Mouse (Mus musculus) ES-Bruce4 (cell line): ENCODE results near the gene H2-Q4. TPM values are rescaled to one million over a fixed set of nuclear protein-coding genes. Genes with fewer than 3 reads are reported as not detected.
"Not testable (repeated sequence)": the region's sequence is repeated elsewhere in the genome, so short reads cannot be mapped to it uniquely, and the experiment has no call there.

Experiments used
- H3K27ac ChIP-seq: 2 replicates; pipeline ENCODE4 v1.5.1; 2012; ENCODE audit warnings: low read length, inconsistent platforms; ENCODE audit not compliant: insufficient read depth
- H3K27me3 ChIP-seq: 2 replicates; pipeline ENCODE4 v1.6.1; 2012; ENCODE audit warnings: mild to moderate bottlenecking, low read length, inconsistent platforms; ENCODE audit not compliant: control insufficient read depth, poor library complexity, insufficient read depth, severe bottlenecking
- H3K36me3 ChIP-seq: 2 replicates; pipeline ENCODE4 v1.6.1; 2012; ENCODE audit warnings: inconsistent platforms, mild to moderate bottlenecking, low read length, moderate library complexity; ENCODE audit not compliant: control insufficient read depth, poor library complexity, insufficient read depth, severe bottlenecking
- H3K4me1 ChIP-seq: one replicate; pipeline ENCODE4 v1.8.1; 2011; ENCODE audit warnings: low read length; ENCODE audit not compliant: control insufficient read depth, insufficient read depth
- H3K4me3 ChIP-seq: 2 replicates; pipeline ENCODE4 v1.5.1; 2011; ENCODE audit warnings: low read depth, mild to moderate bottlenecking, low read length
- H3K9ac ChIP-seq: 2 replicates; pipeline ENCODE4 v1.6.1; 2012; ENCODE audit warnings: low read depth, mild to moderate bottlenecking, inconsistent platforms; ENCODE audit not compliant: poor library complexity, severe bottlenecking
- H3K9me3 ChIP-seq: replicated peaks from 2 replicates; pipeline ENCODE4 v1.6.1; 2012; ENCODE audit warnings: mild to moderate bottlenecking, low read length, inconsistent platforms; ENCODE audit not compliant: control insufficient read depth, poor library complexity, insufficient read depth, severe bottlenecking
- CTCF ChIP-seq: IDR thresholded peaks from one replicate; pipeline ENCODE4 v1.8.1; 2011; ENCODE audit warnings: low read depth, low read length
- EP300 ChIP-seq: IDR thresholded peaks from 2 replicates; pipeline ENCODE4 v1.6.1; 2011; ENCODE audit warnings: low read depth, low read length; ENCODE audit not compliant: insufficient read depth
- polyA plus RNA-seq: library from polyadenylated mRNA; stranded (reverse); fragments of >200 nt; gene quantifications from 2 replicates; pipeline ENCODE4 v1.2.4, GENCODE M21; 2011; ENCODE audit warnings: low read depth; ENCODE audit not compliant: missing spikeins, insufficient read depth, insufficient read length

The H2-Q4 gene
- polyA plus RNA-seq, 1 experiment, result 10.0 TPM

- not testable (repeated sequence) for H3K9ac ChIP-seq, H3K27me3 ChIP-seq, H3K4me1 ChIP-seq, H3K4me3 ChIP-seq, H3K27ac ChIP-seq, H3K9me3 ChIP-seq, H3K36me3 ChIP-seq
Observed at GRCm38 (mm10) chr17:35424106-35424505, 44.7 kb downstream of the H2-Q4 start.

- H3K36me3 ChIP-seq, H3K9me3 ChIP-seq, H3K27ac ChIP-seq, H3K27me3 ChIP-seq, H3K4me1 ChIP-seq: not testable (repeated sequence)
- peak within 1 kb of the TSS; percentile 59 for H3K4me3 ChIP-seq
- peak within 1 kb of the TSS; percentile 38; the same call in 1 of the 2 replicates for H3K9ac ChIP-seq
Observed at GRCm38 (mm10) chr17:35424624-35425416, 45.4 kb downstream of the H2-Q4 start, which contains the start of gene H2-Q6. Gene H2-Q6, plus strand, starts transcription at chr17:35424850.

- TF ChIP-seq EP300 (0 out of 2 replicates have a peak, but pooled peaks have one; percentile 11), CTCF (peak; percentile 15)
- H3K27me3 ChIP-seq, result not testable (repeated sequence)
Observed at GRCm38 (mm10) chr17:35425474-35425873, 46.1 kb downstream of the H2-Q4 start.

GRCm38 (mm10) chr17:35428883-35429282 is 49.5 kb downstream of the H2-Q4 start:
- not testable (repeated sequence) for H3K36me3 ChIP-seq, H3K4me3 ChIP-seq, H3K27ac ChIP-seq, H3K9me3 ChIP-seq, H3K27me3 ChIP-seq, H3K4me1 ChIP-seq, H3K9ac ChIP-seq

More at GRCm38 (mm10) chr17:35425474-35425873, 46.1 kb downstream of the H2-Q4 start:
- not testable (repeated sequence) for H3K4me1 ChIP-seq, H3K9ac ChIP-seq, H3K27ac ChIP-seq, H3K36me3 ChIP-seq, H3K9me3 ChIP-seq
- peak overlapping the region; percentile 27 for H3K4me3 ChIP-seq

- H3K36me3 ChIP-seq, H3K27me3 ChIP-seq, H3K4me3 ChIP-seq, H3K4me1 ChIP-seq, H3K9ac ChIP-seq, H3K27ac ChIP-seq, H3K9me3 ChIP-seq: not testable (repeated sequence)
Observed at GRCm38 (mm10) chr17:35430671-35431070, 51.3 kb downstream of the H2-Q4 start.

- H3K36me3 ChIP-seq, H3K4me3 ChIP-seq, H3K9me3 ChIP-seq, H3K4me1 ChIP-seq, H3K27ac ChIP-seq, H3K9ac ChIP-seq, H3K27me3 ChIP-seq: not testable (repeated sequence)
Observed at GRCm38 (mm10) chr17:35432167-35432566, 52.8 kb downstream of the H2-Q4 start.

GRCm38 (mm10) chr17:35434836-35435235 is 55.4 kb downstream of the H2-Q4 start:
- H3K36me3 ChIP-seq, H3K4me1 ChIP-seq, H3K4me3 ChIP-seq, H3K9ac ChIP-seq, H3K9me3 ChIP-seq, H3K27me3 ChIP-seq, H3K27ac ChIP-seq: not testable (repeated sequence)
- TF ChIP-seq CTCF, result peak; percentile 67

Other genes starting within 250 kb of the H2-Q4 start
- gene Apom, start 247.6 kb upstream of the H2-Q4 start, polyA plus RNA-seq, result not detected in 2 replicates
- 231 and 262 TPM in 2 replicates for gene Bag6, start 244.4 kb upstream of the H2-Q4 start, polyA plus RNA-seq
- gene Prrc2a, start 214.7 kb upstream of the H2-Q4 start, polyA plus RNA-seq, result 236 and 256 TPM in 2 replicates
- gene Aif1, start 203.5 kb upstream of the H2-Q4 start, polyA plus RNA-seq, result 2.1 TPM in 1 of 2 replicates, not detected in the other
- gene Lst1, start 191.2 kb upstream of the H2-Q4 start, polyA plus RNA-seq, result 2.3 and 2.5 TPM in 2 replicates
- gene Ltb, start 185.2 kb upstream of the H2-Q4 start, polyA plus RNA-seq, result 10.7 and 14.2 TPM in 2 replicates
- gene Tnf, start 177.6 kb upstream of the H2-Q4 start, polyA plus RNA-seq, result not detected in 2 replicates
- gene Lta, start 174.3 kb upstream of the H2-Q4 start, polyA plus RNA-seq, result 0.64 TPM in 1 of 2 replicates, not detected in the other
- gene Gm16181, start 158.8 kb upstream of the H2-Q4 start, polyA plus RNA-seq, result not detected in 2 replicates
- gene Atp6v1g2, start 146.0 kb upstream of the H2-Q4 start, polyA plus RNA-seq, result 2.3 and 4.2 TPM in 2 replicates
- 7.9 and 12.5 TPM in 2 replicates for gene Nfkbil1, start 143.8 kb upstream of the H2-Q4 start, polyA plus RNA-seq
- gene Ddx39b, start 137.9 kb upstream of the H2-Q4 start, polyA plus RNA-seq, result 245 and 258 TPM in 2 replicates
- gene H2-D1, start 116.9 kb upstream of the H2-Q4 start, polyA plus RNA-seq, result 19.8 and 23.1 TPM in 2 replicates
- gene H2-Q1, start 59.2 kb upstream of the H2-Q4 start, polyA plus RNA-seq, result not detected in 2 replicates
- gene H2-Q2, start 37.4 kb upstream of the H2-Q4 start, polyA plus RNA-seq, result 5.6 and 5.8 TPM in 2 replicates
- gene H2-Q6, start 45.2 kb downstream of the H2-Q4 start, polyA plus RNA-seq, result 2.1 and 2.2 TPM in 2 replicates
- 4.9 and 5.0 TPM in 2 replicates for gene H2-Q7, start 59.5 kb downstream of the H2-Q4 start, polyA plus RNA-seq
- gene H2-Q10, start 90.5 kb downstream of the H2-Q4 start, polyA plus RNA-seq, result 0.68 and 2.0 TPM in 2 replicates
- 397 and 429 TPM in 2 replicates for gene Pou5f1, start 126.4 kb downstream of the H2-Q4 start, polyA plus RNA-seq
- gene Tcf19, start 137.2 kb downstream of the H2-Q4 start, polyA plus RNA-seq, result 4.0 and 5.2 TPM in 2 replicates
- 13.4 and 15.3 TPM in 2 replicates for gene Cchcr1, start 137.5 kb downstream of the H2-Q4 start, polyA plus RNA-seq
- 4.6 and 7.0 TPM in 2 replicates for gene Psors1c2, start 153.6 kb downstream of the H2-Q4 start, polyA plus RNA-seq
- 0.33 TPM in 1 of 2 replicates, not detected in the other for gene Cdsn, start 172.5 kb downstream of the H2-Q4 start, polyA plus RNA-seq
- 0.46 TPM in 1 of 2 replicates, not detected in the other for gene 2300002M23Rik, start 187.8 kb downstream of the H2-Q4 start, polyA plus RNA-seq
- not detected in 2 replicates for gene Sfta2, start 221.9 kb downstream of the H2-Q4 start, polyA plus RNA-seq
- not detected in 2 replicates for gene Gm9573, start 247.0 kb downstream of the H2-Q4 start, polyA plus RNA-seq